Mouse (Mus musculus) hindbrain, embryonic 10.5 days (tissue): Measurements from ENCODE around the gene Olfr166. TPM values are rescaled to one million over a fixed set of nuclear protein-coding genes. Genes with fewer than 3 reads are reported as not detected.
"Not testable (repeated sequence)": the region's sequence is repeated elsewhere in the genome, so short reads cannot be mapped to it uniquely, and the experiment has no call there.

Experiments
- DNase-seq: peaks from one replicate; pipeline ENCODE4 v3.0.0-alpha.2; 2017; ENCODE audit warnings: low spot score
- H3K27ac ChIP-seq: fragments of 300-500 bp; sonication (generic); 2 replicates; pipeline ENCODE4 v1.5.1; 2016; ENCODE audit warnings: mild to moderate bottlenecking, moderate library complexity
- H3K27me3 ChIP-seq: fragments of 300-500 bp; sonication (generic); 2 replicates; pipeline ENCODE4 v1.6.1; 2016; ENCODE audit warnings: mild to moderate bottlenecking; ENCODE audit not compliant: poor library complexity, insufficient read depth, severe bottlenecking
- H3K36me3 ChIP-seq: fragments of 300-500 bp; sonication (generic); 2 replicates; pipeline ENCODE4 v1.6.1; 2016; ENCODE audit warnings: mild to moderate bottlenecking, moderate library complexity
- H3K4me1 ChIP-seq: fragments of 300-500 bp; sonication (generic); replicated peaks from 2 replicates; pipeline ENCODE4 v1.6.1; 2016; ENCODE audit warnings: mild to moderate bottlenecking
- H3K4me3 ChIP-seq: fragments of 300-500 bp; sonication (generic); 2 replicates; pipeline ENCODE4 v1.5.1; 2016; ENCODE audit warnings: mild to moderate bottlenecking, moderate library complexity
- H3K9me3 ChIP-seq: fragments of 300-500 bp; sonication (generic); 2 replicates; pipeline ENCODE4 v1.6.1; 2016; ENCODE audit warnings: mild to moderate bottlenecking, moderate library complexity
- WGBS: fragments of 180-500 bp; shearing (Covaris S2); methylation state at CpG from one replicate; pipeline ENCODE4 v1.1.7; 2016; 5-methylcytosine and 5-hydroxymethylcytosine counted together
- polyA plus RNA-seq: library from polyadenylated mRNA; unstranded; fragments of >200 nt; fragmentation: Nextera tagmentation; extraction: Ambion mirVana; gene quantifications from 2 replicates; pipeline ENCODE4 v1.2.1, GENCODE M21; 2016

Gene Olfr166
- polyA plus RNA-seq = not detected in 2 replicates

- H3K9me3 ChIP-seq = peaks cover 16% of the 10 kb centered on the region; the same call in 1 of the 2 replicates
- no peak for DNase-seq
- H3K36me3 ChIP-seq = no peaks in the 10 kb centered on the region
- no peaks in the 10 kb centered on the region for H3K4me1 ChIP-seq
- H3K27ac ChIP-seq = no peak within 1 kb of the TSS
- H3K4me3 ChIP-seq = no peak within 1 kb of the TSS
- H3K27me3 ChIP-seq = no peaks in the 10 kb centered on the region
Observed at GRCm38 (mm10) chr16:19483394-19483793, at the start of gene Olfr166. Olfr166 (plus strand) TSS chr16:19483694.

DNA sequence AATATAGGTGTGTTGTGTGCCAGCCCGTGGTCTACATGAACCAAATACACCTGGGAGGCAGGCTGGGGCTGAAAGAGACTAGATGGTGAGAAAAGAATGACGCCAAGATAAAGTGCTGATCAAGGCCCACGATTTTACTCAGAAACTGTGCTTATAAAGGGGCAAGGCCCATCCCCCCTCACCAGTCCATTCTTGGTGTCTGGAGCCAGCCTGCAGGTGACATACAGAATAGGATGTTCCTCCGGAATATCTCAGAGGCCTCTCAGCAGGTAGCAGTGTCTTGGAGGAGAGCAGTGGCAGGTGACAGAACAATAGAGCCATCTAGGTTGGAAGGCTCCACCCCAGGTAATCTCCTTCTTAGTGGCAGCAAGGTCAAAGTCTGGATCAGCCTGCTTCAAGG is 24.8 kb upstream of the Olfr166 start:
- 86% methylated on average over 4 of the region's 4 CpGs for WGBS
- not testable (repeated sequence) for H3K4me3 ChIP-seq, DNase-seq, H3K36me3 ChIP-seq, H3K27ac ChIP-seq, H3K27me3 ChIP-seq, H3K4me1 ChIP-seq, H3K9me3 ChIP-seq

DNA sequence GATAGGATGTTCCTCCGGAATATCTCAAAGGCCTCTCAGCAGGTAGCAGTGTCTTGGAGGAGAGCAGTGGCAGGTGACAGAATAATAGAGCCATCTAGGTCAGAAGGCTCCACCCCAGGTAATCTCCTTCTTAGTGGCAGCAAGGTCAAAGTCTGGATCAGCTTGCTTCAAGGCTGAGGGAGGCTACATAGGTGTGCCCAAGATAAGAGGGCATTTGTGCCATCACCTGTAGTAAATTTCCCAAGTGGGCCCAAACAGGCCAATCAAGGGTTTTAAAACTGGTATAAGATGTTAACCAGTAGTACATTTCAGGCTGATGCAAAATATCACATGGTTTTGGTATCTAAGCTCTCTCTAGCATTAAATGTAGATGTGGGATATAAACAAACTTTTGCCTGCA is 19.1 kb upstream of the Olfr166 start:
- no peak overlapping the region for H3K27ac ChIP-seq
- 89% methylated on average over 1 of the region's 1 CpGs for WGBS
- H3K4me1 ChIP-seq = no peaks in the 10 kb centered on the region
- H3K4me3 ChIP-seq = no peak overlapping the region
- no peak for DNase-seq
- no peaks in the 10 kb centered on the region for H3K9me3 ChIP-seq
- H3K36me3 ChIP-seq = no peaks in the 10 kb centered on the region
- no peaks in the 10 kb centered on the region for H3K27me3 ChIP-seq

- no peak within 1 kb of the TSS for H3K27ac ChIP-seq
- H3K27me3 ChIP-seq = no peaks in the 10 kb centered on the region
- no peak within 1 kb of the TSS for H3K4me3 ChIP-seq
- H3K4me1 ChIP-seq = no peaks in the 10 kb centered on the region
- 89% methylated on average over 2 of the region's 2 CpGs for WGBS
- H3K9me3 ChIP-seq = 0 out of 2 replicates have a peak, but pooled peaks cover 3% of the 10 kb centered on the region
- H3K36me3 ChIP-seq = no peaks in the 10 kb centered on the region
- DNase-seq = no peak
Observed at GRCm38 (mm10) chr16:19522166-19522565, 38.7 kb downstream of the Olfr166 start, which contains the start of gene Olfr167. Olfr167 (minus strand) TSS chr16:19522266.

GRCm38 (mm10) chr16:19535455-19535854 is 52.0 kb downstream of the Olfr166 start, which contains the start of gene Olfr168:
Olfr168 (minus strand) TSS chr16:19535555.
- Histone ChIP-seq H3K27me3 (no peaks in the 10 kb centered on the region), H3K36me3 (no peaks in the 10 kb centered on the region), H3K9me3 (peaks cover 7% of the 10 kb centered on the region; the same call in 1 of the 2 replicates), H3K27ac (no peak within 1 kb of the TSS), H3K4me1 (no peaks in the 10 kb centered on the region), H3K4me3 (no peak within 1 kb of the TSS)
- DNase-seq = no peak

Other genes with a start within 250 kb of the Olfr166 start
- not detected in 2 replicates for gene Olfr164, start 169.6 kb upstream of the Olfr166 start, polyA plus RNA-seq
- not detected in 2 replicates for gene Olfr165, start 60.6 kb upstream of the Olfr166 start, polyA plus RNA-seq
- not detected in 2 replicates for gene Olfr167, start 38.6 kb downstream of the Olfr166 start, polyA plus RNA-seq
- gene Olfr168, start 51.9 kb downstream of the Olfr166 start, polyA plus RNA-seq = not detected in 2 replicates
- gene Olfr169, start 88.1 kb downstream of the Olfr166 start, polyA plus RNA-seq = not detected in 2 replicates
- gene Olfr170, start 128.2 kb downstream of the Olfr166 start, polyA plus RNA-seq = not detected in 2 replicates
- gene Olfr171, start 146.2 kb downstream of the Olfr166 start, polyA plus RNA-seq = not detected in 2 replicates
- gene Lamp3, start 222.7 kb downstream of the Olfr166 start, polyA plus RNA-seq = 0.07 and 0.11 TPM in 2 replicates